Mouse (Mus musculus): ENCODE data around the gene Scamp1.

The Scamp1 gene

GRCm38 (mm10) chr13:94212716-94213115, 72.9 kb downstream of the Scamp1 start:
- DNase-seq = no peak

GRCm38 (mm10) chr13:94212179-94212578, 73.5 kb downstream of the Scamp1 start:
- DNase-seq = no peak

GRCm38 (mm10) chr13:94211236-94212119, 74.2 kb downstream of the Scamp1 start:
- DNase-seq = no peak

- DNase-seq = no peak
These were observed 76.8 kb downstream of the Scamp1 start for GRCm38 (mm10) chr13:94208892-94209291.

- DNase-seq = no peak
These were observed 77.7 kb downstream of the Scamp1 start for GRCm38 (mm10) chr13:94207973-94208372.

GRCm38 (mm10) chr13:94205234-94205633, 80.4 kb downstream of the Scamp1 start:
- DNase-seq = peak; percentile 65

GRCm38 (mm10) chr13:94199829-94200228, 85.8 kb downstream of the Scamp1 start:
- no peak for DNase-seq

GRCm38 (mm10) chr13:94198616-94199015, 87.0 kb downstream of the Scamp1 start:
- DNase-seq = no peak

- DNase-seq = no peak
These were observed 92.4 kb downstream of the Scamp1 start for GRCm38 (mm10) chr13:94193227-94193626.

GRCm38 (mm10) chr13:94190386-94190785, 95.3 kb downstream of the Scamp1 start:
- DNase-seq = no peak

GRCm38 (mm10) chr13:94188200-94189086, 97.2 kb downstream of the Scamp1 start:
- no peak for DNase-seq

- DNase-seq = no peak
These were observed 100.0 kb downstream of the Scamp1 start for GRCm38 (mm10) chr13:94185631-94186030.

- DNase-seq = no peak
These were observed 100.8 kb downstream of the Scamp1 start for GRCm38 (mm10) chr13:94184726-94185456.

- DNase-seq = no peak
These were observed 102.2 kb downstream of the Scamp1 start for GRCm38 (mm10) chr13:94183372-94184021.

- no peak for DNase-seq
These were observed 103.6 kb downstream of the Scamp1 start for GRCm38 (mm10) chr13:94182026-94182425.

GRCm38 (mm10) chr13:94180477-94181420, 104.9 kb downstream of the Scamp1 start:
- DNase-seq = no peak

- DNase-seq = peak; percentile 94
These were observed 107.1 kb downstream of the Scamp1 start for GRCm38 (mm10) chr13:94178401-94179040.

- peak; percentile 61 for DNase-seq
These were observed 108.5 kb downstream of the Scamp1 start for GRCm38 (mm10) chr13:94177148-94177547.

GRCm38 (mm10) chr13:94175379-94176050, 110.1 kb downstream of the Scamp1 start:
- peak; percentile 40 for DNase-seq

Measured in cerebellum, adult 9-10 months (tissue).